Mouse (Mus musculus) megakaryocyte, embryonic 14.5 days (primary cell): Measurements from ENCODE around the gene Grip1.

Source experiments
- FLI1 ChIP-seq: IDR thresholded peaks from 2 replicates; pipeline ENCODE4 v1.6.1; 2012; ENCODE audit warnings: low read length, inconsistent platforms, mixed read lengths
- GATA1 ChIP-seq: IDR thresholded peaks from 3 replicates; pipeline ENCODE4 v1.6.1; 2012; ENCODE audit warnings: mixed read lengths, low read length, inconsistent platforms, borderline replicate concordance

DNA sequence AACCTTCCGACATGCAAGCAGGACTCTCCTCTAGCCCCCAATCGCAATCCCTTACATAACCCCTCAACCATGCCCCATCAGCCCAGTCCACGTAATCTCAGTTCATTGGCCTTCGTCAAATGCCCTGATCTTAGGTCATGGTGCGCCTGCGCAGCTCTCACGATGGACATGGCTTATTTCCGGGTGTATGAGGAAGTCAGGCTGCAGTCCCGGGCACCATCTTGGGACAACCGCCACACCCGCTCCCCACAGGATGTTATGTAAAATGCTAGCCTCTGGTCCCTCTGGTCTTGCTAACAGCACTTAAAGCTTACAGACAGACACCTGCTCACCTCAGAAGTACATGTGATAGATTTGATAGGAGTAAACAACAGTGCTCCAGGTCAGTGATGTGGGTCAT is 40.4 kb upstream of the Grip1 start:
- no peak for TF ChIP-seq GATA1
- TF ChIP-seq FLI1 = no peak
